9 mouse cellular contexts compared by ENCODE assay signal in the genomic region with DNA sequence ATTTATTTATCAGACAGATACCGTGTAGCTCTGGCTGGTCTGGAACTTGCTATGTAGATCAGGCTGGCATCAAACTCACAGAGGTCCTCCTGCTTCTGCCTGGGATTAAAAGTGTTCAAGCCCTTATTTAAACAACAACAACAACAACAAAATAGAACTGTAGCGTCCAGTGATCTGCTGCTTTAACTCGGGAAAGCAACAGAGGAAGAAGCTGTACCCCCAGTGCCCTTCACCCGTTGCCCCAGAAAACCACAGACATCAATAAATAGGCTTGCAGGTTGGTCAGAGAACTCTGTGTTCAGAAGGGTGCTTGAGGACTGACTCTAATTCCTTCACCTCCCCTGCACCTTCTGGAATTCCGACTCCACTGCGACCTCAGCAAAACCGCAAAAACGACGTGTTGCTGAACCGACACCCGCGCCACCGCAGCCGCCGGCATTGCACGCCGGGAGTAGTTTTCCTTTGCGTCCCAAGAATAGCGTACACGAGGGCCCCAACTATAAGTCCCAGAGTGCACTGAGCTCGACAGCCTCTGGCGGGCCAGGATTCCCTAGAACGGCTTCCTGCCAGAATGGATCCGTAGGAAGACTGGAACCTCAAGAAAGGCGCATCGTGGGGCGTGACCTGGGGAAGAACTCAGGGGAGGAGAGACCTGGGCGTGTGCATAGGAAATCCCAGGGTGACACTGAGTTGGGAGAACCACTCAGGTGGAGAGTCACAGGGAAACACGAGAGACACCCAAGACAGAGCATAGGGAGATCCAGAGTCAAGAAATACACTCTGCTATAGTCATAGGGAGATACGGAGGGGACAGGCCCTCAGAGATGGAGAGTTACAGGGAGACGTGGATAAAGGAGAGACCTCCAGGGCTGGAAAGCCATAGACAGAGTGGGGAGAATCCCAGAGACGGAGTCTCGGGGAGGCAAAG. TPM values are rescaled to one million over a fixed set of nuclear protein-coding genes. Genes with fewer than 3 reads are reported as not detected.
DNase-seq lines count a peak whose midpoint lies in the region; ATAC-seq lines count a peak whose summit lies in the region.
"Had no signal": no experiment of that assay in that cellular context is flagged by ENCODE, and none has a peak within 500 bp of the region (broad histone marks: within the 10 kb centered on the region; RNA-seq: fewer than 3 reads in every experiment).

No protein-coding gene starts in this region.

- H3K36me3 ChIP-seq in forebrain, embryonic 11.5 days (ENCODE audit: control insufficient read depth, insufficient read depth, low read length): no peaks in the 10 kb centered on the region
- peaks cover 22% of the 10 kb centered on the region for H3K36me3 ChIP-seq in hindbrain, embryonic 13.5 days
- H3K36me3 ChIP-seq in liver, embryonic 16.5 days (ENCODE audit: control insufficient read depth, insufficient read depth): peaks cover 4% of the 10 kb centered on the region; the same call in 1 of the 2 replicates

- intact Hi-C loops in gastrocnemius, postnatal 14 days (cut with DNase I; ENCODE audit: low total_unique reads): no loop called here

- H3K27ac ChIP-seq in forebrain, embryonic 11.5 days (ENCODE audit: low read depth, low read length): no peak overlapping the region
- H3K27ac ChIP-seq in hindbrain, embryonic 13.5 days: no peak overlapping the region
- no peak overlapping the region for H3K27ac ChIP-seq in liver, embryonic 16.5 days (ENCODE audit: low read length)

- H3K4me2 ChIP-seq in forebrain, embryonic 11.5 days (ENCODE audit: low read depth, low read length, severe bottlenecking): peak overlapping the region; percentile 87
- peak overlapping the region; percentile 72 for H3K4me2 ChIP-seq in hindbrain, embryonic 13.5 days
- H3K4me2 ChIP-seq in liver, embryonic 16.5 days (ENCODE audit: low read depth, low read length): peak overlapping the region; percentile 58

- peaks cover 21% of the 10 kb centered on the region; the same call in 1 of the 2 replicates for H3K27me3 ChIP-seq in forebrain, embryonic 11.5 days (ENCODE audit: control insufficient read depth, insufficient read depth, low read length)
- H3K27me3 ChIP-seq in hindbrain, embryonic 13.5 days: peaks cover 60% of the 10 kb centered on the region
- peaks cover 46% of the 10 kb centered on the region for H3K27me3 ChIP-seq in liver, embryonic 16.5 days (ENCODE audit: control insufficient read depth, insufficient read depth, low read depth, low read length)

- peak overlapping the region; percentile 11; the same call in 1 of the 2 replicates for H3K4me3 ChIP-seq in forebrain, embryonic 11.5 days (ENCODE audit: low read depth, low read length)
- H3K4me3 ChIP-seq in hindbrain, embryonic 13.5 days: peak overlapping the region; percentile 44
- peak overlapping the region; percentile 43 for H3K4me3 ChIP-seq in liver, embryonic 16.5 days (ENCODE audit: low read depth, low read length)

- H3K4me1 ChIP-seq in forebrain, embryonic 11.5 days (replicated peaks; ENCODE audit: control insufficient read depth, insufficient read depth, low read length): peaks cover 13% of the 10 kb centered on the region
- H3K4me1 ChIP-seq in hindbrain, embryonic 13.5 days (replicated peaks): peaks cover 45% of the 10 kb centered on the region
- H3K4me1 ChIP-seq in liver, embryonic 16.5 days (ENCODE audit: control insufficient read depth, low read depth, low read length): peaks cover 2% of the 10 kb centered on the region

- no peaks in the 10 kb centered on the region for H3K9me3 ChIP-seq in forebrain, embryonic 11.5 days (ENCODE audit: control insufficient read depth, low read length)
- no peaks in the 10 kb centered on the region for H3K9me3 ChIP-seq in hindbrain, embryonic 13.5 days
- no peaks in the 10 kb centered on the region for H3K9me3 ChIP-seq in liver, embryonic 16.5 days (replicated peaks; ENCODE audit: control insufficient read depth, low read length)

- ATAC-seq in forebrain, embryonic 11.5 days (replicated peaks; ENCODE audit: low FRiP score): 0 out of 2 replicates have a peak, but pooled peaks have one; percentile 11
- peak; percentile 36; the same call in 1 of the 2 replicates for ATAC-seq in hindbrain, embryonic 13.5 days (ENCODE audit: low FRiP score)
- no peak for ATAC-seq in liver, embryonic 16.5 days (ENCODE audit: low read depth)

- 7% methylated on average over 33 of the region's 33 CpGs for WGBS in forebrain, embryonic 11.5 days
- 8% methylated on average over 33 of the region's 33 CpGs for WGBS in hindbrain, embryonic 13.5 days
- 3% methylated on average over 33 of the region's 33 CpGs for WGBS in liver, embryonic 16.5 days (ENCODE audit: insufficient replicate concordance)

- H3K9ac ChIP-seq in forebrain, embryonic 11.5 days (ENCODE audit: low read length): peak overlapping the region; percentile 21; the same call in 1 of the 2 replicates
- peak overlapping the region; percentile 68; the same call in 1 of the 2 replicates for H3K9ac ChIP-seq in hindbrain, embryonic 13.5 days
- no peak overlapping the region for H3K9ac ChIP-seq in liver, embryonic 16.5 days (ENCODE audit: low read depth, low read length)

- peak; percentile 34 for DNase-seq in gastrocnemius, postnatal 14 days
- DNase-seq in gastrocnemius, adult 18-20 months (ENCODE audit: low spot score): no peak
- DNase-seq in adrenal gland, postnatal 36 days: peak; percentile 20 to 54
- peak; percentile 57 for DNase-seq in forebrain, embryonic 11.5 days (ENCODE audit: low spot score)
- peak; percentile 58 for DNase-seq in right cerebral cortex, postnatal 14 days
- DNase-seq in urinary bladder, postnatal 36 days (ENCODE audit: low spot score in 2 of 2): no peak

RNA-seq across cellular contexts. Expression of a gene that starts 12.9 kb away (rescaled TPM):
- total RNA-seq in gastrocnemius, postnatal 14 days (2021): 1 to 10 TPM; 2.1 to 2.3 TPM
- total RNA-seq in gastrocnemius, adult 18-20 months (2021): under 1 TPM; 0.30 to 0.76 TPM
- total RNA-seq in adrenal gland, postnatal 36 days (2021): under 1 TPM; 0.56 to 0.89 TPM
- polyA plus RNA-seq in forebrain, embryonic 11.5 days (2014; fragmentation: Nextera tagmentation; extraction: Ambion mirVana): 0.99 and 1.0 TPM in 2 replicates
- polyA plus RNA-seq in hindbrain, embryonic 13.5 days (2015; fragmentation: Nextera tagmentation; extraction: Ambion mirVana): 0.81 and 0.83 TPM in 2 replicates
- polyA plus RNA-seq in liver, embryonic 16.5 days (2015; fragmentation: Nextera tagmentation; extraction: Ambion mirVana): 0.68 TPM in 1 of 2 replicates, not detected in the other
- total RNA-seq: hematopoietic stem cell, adult 5-6 weeks had no signal

RNA-seq across cellular contexts. Expression of a gene that starts 13.0 kb away (rescaled TPM):
- total RNA-seq in gastrocnemius, postnatal 14 days (2021): 10 to 100 TPM; 65.0 to 76.7 TPM
- total RNA-seq in gastrocnemius, adult 18-20 months (2021): 10 to 100 TPM; 21.1 to 38.5 TPM
- 10 to 100 TPM; 67.8 to 81.2 TPM for total RNA-seq in adrenal gland, postnatal 36 days (2021)
- polyA plus RNA-seq in forebrain, embryonic 11.5 days (2014; fragmentation: Nextera tagmentation; extraction: Ambion mirVana): 29.1 and 36.2 TPM in 2 replicates
- 29.0 and 29.8 TPM in 2 replicates for polyA plus RNA-seq in hindbrain, embryonic 13.5 days (2015; fragmentation: Nextera tagmentation; extraction: Ambion mirVana)
- 41.4 and 55.1 TPM in 2 replicates for polyA plus RNA-seq in liver, embryonic 16.5 days (2015; fragmentation: Nextera tagmentation; extraction: Ambion mirVana)

RNA-seq across cellular contexts. Expression of a gene that starts 30.9 kb away (rescaled TPM):
- 1 to 10 TPM; 5.9 to 6.7 TPM for total RNA-seq in gastrocnemius, postnatal 14 days (2021)
- 10 to 100 TPM; 11.0 to 11.6 TPM for total RNA-seq in gastrocnemius, adult 18-20 months (2021)
- total RNA-seq in adrenal gland, postnatal 36 days (2021): 1 to 10 TPM; 7.0 to 8.0 TPM
- polyA plus RNA-seq in forebrain, embryonic 11.5 days (2014; fragmentation: Nextera tagmentation; extraction: Ambion mirVana): 4.9 and 5.6 TPM in 2 replicates
- polyA plus RNA-seq in hindbrain, embryonic 13.5 days (2015; fragmentation: Nextera tagmentation; extraction: Ambion mirVana): 4.3 and 4.7 TPM in 2 replicates
- not detected in 2 replicates for polyA plus RNA-seq in liver, embryonic 16.5 days (2015; fragmentation: Nextera tagmentation; extraction: Ambion mirVana)
- total RNA-seq: hematopoietic stem cell, adult 5-6 weeks had no signal

RNA-seq across cellular contexts. Expression of a gene that starts 52.4 kb away (rescaled TPM):
- not detected for total RNA-seq in gastrocnemius, postnatal 14 days (2021)
- total RNA-seq in gastrocnemius, adult 18-20 months (2021): not detected
- under 1 TPM in 1 of 2 experiments, not detected in 1; 0.07 TPM for total RNA-seq in adrenal gland, postnatal 36 days (2021)
- not detected in 2 replicates for polyA plus RNA-seq in forebrain, embryonic 11.5 days (2014; fragmentation: Nextera tagmentation; extraction: Ambion mirVana)
- 0.05 TPM in 1 of 2 replicates, not detected in the other for polyA plus RNA-seq in hindbrain, embryonic 13.5 days (2015; fragmentation: Nextera tagmentation; extraction: Ambion mirVana)
- polyA plus RNA-seq in liver, embryonic 16.5 days (2015; fragmentation: Nextera tagmentation; extraction: Ambion mirVana): 0.46 and 0.57 TPM in 2 replicates

Comparison
In these comparisons a context has a peak if more than half of its experiments do, and no peak if none do; other contexts are left out.
1. DNase-seq: peak in gastrocnemius, postnatal 14 days (single experiment), adrenal gland, postnatal 36 days (2 of 2), forebrain, embryonic 11.5 days (single experiment) and right cerebral cortex, postnatal 14 days (single experiment); none in gastrocnemius, adult 18-20 months (single experiment) and urinary bladder, postnatal 36 days (0 of 2).
2. Peak in every context shown above with its lines, with median percentiles within 50 percentile points of each other: H3K4me2 ChIP-seq and H3K4me3 ChIP-seq.